Mouse (Mus musculus) embryonic stem cell, embryonic (primary cell): Measurements from ENCODE around the gene Ccdc92b.

Source experiments
- CTCF ChIA-PET, 4 experiments: fragments of 300-600 bp in 2 of 4; fragments of 350-600 bp in 2 of 4; sonication (Branson Sonifier 250); formaldehyde crosslinking; loops; one replicate each; lab custom pipeline; 2022; ENCODE audit warnings: inconsistent platforms in 2 of 4; lab: Charles Lee
- POLR2A ChIA-PET, 4 experiments: fragments of 300-600 bp in 2 of 4; fragments of 350-600 bp in 2 of 4; sonication (Branson Sonifier 250); formaldehyde crosslinking; loops; one replicate each; lab custom pipeline; 2022; ENCODE audit warnings: antibody characterized with exemption in 4 of 4, inconsistent platforms in 1 of 4; lab: Charles Lee

The Ccdc92b gene

GRCm38 (mm10) chr11:74661641-74662040, 42.2 kb downstream of the Ccdc92b start:
- ChIA-PET CTCF (interaction anchor here in 1 of 4 experiments (1.1 kb wide), 1 partner anchor 27 kb away, joined by 5 read pairs; no protein-coding TSS in a partner anchor), POLR2A (interaction anchor here in 3 of 4 experiments (0.7 to 2.4 kb wide), 13 partner anchors 8 to 168 kb away, joined by 3 to 14 read pairs (median 4); partner anchors contain the start of genes Cluh (in 1 of the 3) and Pafah1b1 (in 1 of the 3))

DNA sequence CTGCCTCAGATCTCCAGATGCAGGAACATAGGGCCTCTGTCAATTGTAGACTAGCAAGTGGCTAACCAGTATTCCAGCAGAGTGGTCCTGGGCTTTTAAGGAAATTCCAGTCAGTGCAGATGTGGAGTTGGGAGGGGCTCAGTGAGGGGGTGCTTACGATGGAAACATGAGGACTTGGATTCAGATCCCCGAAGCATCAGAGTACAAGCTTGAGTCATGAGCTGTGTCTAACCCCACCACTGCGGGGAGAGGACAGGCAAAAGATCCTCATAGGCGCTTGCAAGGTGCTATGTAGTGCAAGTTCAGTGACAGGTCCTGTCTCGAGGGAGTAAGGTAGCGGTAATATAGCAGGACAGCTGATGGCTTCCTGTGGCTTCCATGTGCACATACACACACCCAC, 42.8 kb downstream of the Ccdc92b start:
- POLR2A ChIA-PET: interaction anchor here in 3 of 4 experiments (0.7 to 2.4 kb wide), 13 partner anchors 8 to 167 kb away, joined by 3 to 14 read pairs (median 4); partner anchors contain the start of genes Cluh (in 1 of the 3) and Pafah1b1 (in 1 of the 3)
- CTCF ChIA-PET: interaction anchor here in 1 of 4 experiments (1.1 kb wide), 1 partner anchor 28 kb away, joined by 5 read pairs; no protein-coding TSS in a partner anchor

GRCm38 (mm10) chr11:74664279-74664678, 44.9 kb downstream of the Ccdc92b start:
- CTCF ChIA-PET: interaction anchor here in 2 of 4 experiments (0.6 kb wide), 2 partner anchors 9 to 119 kb away, joined by 3 to 4 read pairs; no protein-coding TSS in a partner anchor
- POLR2A ChIA-PET: interaction anchor here in 2 of 4 experiments (1.1 to 4.0 kb wide), 9 partner anchors 9 to 177 kb away, joined by 3 to 31 read pairs (median 4); no protein-coding TSS in a partner anchor

- POLR2A ChIA-PET: interaction anchor here (0.8 to 4.0 kb wide), 19 partner anchors 10 to 176 kb away, joined by 3 to 31 read pairs (median 4); no protein-coding TSS in a partner anchor
- CTCF ChIA-PET: interaction anchor here in 2 of 4 experiments (0.6 kb wide), 2 partner anchors 10 to 119 kb away, joined by 3 to 4 read pairs; no protein-coding TSS in a partner anchor
Measured at GRCm38 (mm10) chr11:74664906-74665305, 45.5 kb downstream of the Ccdc92b start.

DNA sequence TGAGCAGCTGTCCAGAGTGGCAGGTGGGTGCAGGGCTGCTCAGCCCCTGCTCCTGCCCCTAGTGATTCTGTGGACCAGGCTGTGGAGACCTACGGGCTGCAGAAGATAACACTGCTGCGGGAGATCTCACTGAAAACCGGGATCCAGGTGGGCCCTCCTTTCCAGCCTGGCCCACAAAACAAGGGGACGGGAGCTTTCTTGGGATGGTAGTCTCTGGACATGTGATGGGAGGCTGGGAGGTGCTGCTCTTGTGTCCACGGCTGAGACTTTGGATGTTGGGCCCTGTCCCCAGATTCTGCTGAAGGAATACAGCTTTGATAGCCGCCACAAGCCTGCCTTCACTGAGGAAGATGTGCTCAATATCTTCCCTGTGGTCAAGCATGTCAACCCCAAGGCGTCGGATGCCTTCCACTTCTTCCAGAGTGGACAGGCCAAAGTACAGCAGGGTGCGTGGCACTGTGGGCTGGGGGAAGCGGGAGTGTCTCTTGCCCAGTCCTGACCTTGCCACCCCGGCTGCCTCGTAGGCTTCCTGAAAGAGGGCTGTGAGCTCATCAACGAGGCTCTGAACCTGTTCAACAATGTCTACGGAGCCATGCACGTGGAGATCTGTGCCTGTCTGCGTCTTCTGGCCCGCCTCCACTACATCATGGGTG, 46.4 kb downstream of the Ccdc92b start:
- ChIA-PET POLR2A (interaction anchor here (0.6 to 4.0 kb wide), 22 partner anchors 8 to 382 kb away, joined by 3 to 31 read pairs (median 4); no protein-coding TSS in a partner anchor), CTCF (interaction anchor here in 1 of 4 experiments (0.8 kb wide), 1 partner anchor 182 kb away, joined by 4 read pairs; no protein-coding TSS in a partner anchor)

DNA sequence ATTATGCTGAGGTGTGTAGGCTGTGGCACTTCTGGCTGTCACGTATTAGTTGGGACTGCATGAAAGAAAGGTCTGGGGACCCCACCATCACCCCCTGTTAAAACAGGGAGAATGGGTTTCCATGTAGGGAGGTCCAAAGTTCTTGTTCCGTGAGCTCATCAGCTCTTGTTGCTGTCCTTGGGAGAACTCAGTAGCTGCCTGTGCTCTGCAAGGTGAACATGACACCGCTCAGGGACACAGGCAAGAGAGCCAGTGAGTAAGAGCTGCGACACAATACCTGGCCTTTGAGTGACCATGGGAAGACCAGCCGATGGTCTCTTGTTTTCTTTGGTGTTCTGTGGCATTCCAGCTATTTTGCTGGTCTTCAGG, 46.9 kb downstream of the Ccdc92b start:
- POLR2A ChIA-PET: interaction anchor here in 3 of 4 experiments (0.6 to 4.0 kb wide), 15 partner anchors 9 to 381 kb away, joined by 3 to 31 read pairs (median 4); no protein-coding TSS in a partner anchor
- CTCF ChIA-PET: interaction anchor here in 1 of 4 experiments (0.8 kb wide), 1 partner anchor 182 kb away, joined by 4 read pairs; no protein-coding TSS in a partner anchor

- CTCF ChIA-PET: no interaction called here
- POLR2A ChIA-PET: interaction anchor here in 3 of 4 experiments (0.5 to 6.6 kb wide), 18 partner anchors 9 to 800 kb away, joined by 3 to 42 read pairs (median 7); partner anchors contain the start of gene Cluh (in 1 of the 3)
Measured at GRCm38 (mm10) chr11:74666776-74667581, 47.6 kb downstream of the Ccdc92b start.

DNA sequence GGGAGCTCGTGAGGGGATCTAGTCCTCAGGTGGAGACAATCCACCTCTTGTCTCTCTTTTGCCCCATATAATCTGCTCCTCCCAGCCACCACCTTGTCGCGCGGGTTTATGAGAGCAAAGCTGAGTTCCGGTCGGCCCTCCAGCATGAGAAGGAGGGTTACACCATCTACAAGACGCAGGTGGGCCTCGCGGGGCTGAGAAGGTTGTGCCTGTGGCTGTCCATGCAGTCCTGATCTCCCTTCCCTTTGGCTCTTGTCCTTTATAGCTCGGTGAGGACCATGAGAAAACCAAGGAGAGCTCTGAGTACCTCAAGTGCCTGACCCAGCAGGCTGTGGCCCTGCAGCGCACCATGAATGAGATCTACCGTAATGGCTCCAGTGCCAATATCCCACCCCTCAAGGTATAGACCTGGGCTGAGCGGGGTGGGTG, 48.2 kb downstream of the Ccdc92b start:
- ChIA-PET POLR2A (interaction anchor here (0.5 to 6.6 kb wide), 15 partner anchors 10 to 800 kb away, joined by 3 to 42 read pairs (median 4); partner anchors contain the start of gene Cluh (in 1 of the 4)), CTCF (interaction anchor here in 1 of 4 experiments (0.6 kb wide), 1 partner anchor 45 kb away, joined by 3 read pairs; no protein-coding TSS in a partner anchor)

DNA sequence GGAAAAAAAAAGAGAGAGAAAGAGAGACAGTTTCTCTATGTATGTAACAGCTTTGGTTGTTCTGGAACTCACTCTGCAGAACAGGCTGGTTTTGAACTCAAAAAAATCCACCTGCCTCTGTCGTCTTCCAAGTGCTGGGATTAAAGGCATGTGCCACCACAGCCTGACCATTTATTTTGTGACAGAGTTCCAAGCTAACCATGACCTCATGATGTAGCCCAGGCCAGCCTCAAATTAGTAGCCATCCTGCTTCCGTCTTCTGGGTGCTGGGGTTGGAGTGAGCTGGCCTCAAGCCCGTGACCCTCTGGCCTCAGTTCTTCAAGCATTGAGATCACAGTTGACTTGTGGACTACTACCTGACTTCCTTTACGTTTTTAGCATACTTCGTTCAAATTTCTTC, 49.1 kb downstream of the Ccdc92b start:
- ChIA-PET POLR2A (interaction anchor here (0.6 to 6.6 kb wide), 19 partner anchors 9 to 248 kb away, joined by 3 to 42 read pairs (median 4); partner anchors contain the start of genes Cluh (in 1 of the 4) and Pafah1b1 (in 1 of the 4)), CTCF (interaction anchor here in 1 of 4 experiments (0.6 kb wide), 1 partner anchor 46 kb away, joined by 3 read pairs; no protein-coding TSS in a partner anchor)

DNA sequence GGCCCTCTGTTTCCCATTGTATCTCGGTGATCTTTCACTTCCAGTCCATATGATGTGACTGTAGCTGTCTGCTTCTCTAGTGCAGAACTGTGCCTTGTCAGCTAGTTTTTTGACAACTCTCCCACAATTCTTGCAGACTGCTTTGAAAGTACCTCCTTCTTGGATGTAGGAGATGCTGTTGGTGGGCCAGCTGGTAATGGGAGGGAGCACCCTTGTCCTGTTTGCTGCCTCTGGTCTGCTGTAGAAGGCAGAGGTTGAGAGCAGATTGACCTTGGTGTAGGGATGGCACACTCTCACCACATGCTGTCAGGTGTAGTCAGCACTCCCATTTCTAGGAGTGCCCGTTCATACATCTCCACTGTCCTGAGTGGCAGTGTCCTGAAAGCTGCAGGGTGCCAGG, 49.6 kb downstream of the Ccdc92b start:
- CTCF ChIA-PET: no interaction called here

GRCm38 (mm10) chr11:74670151-74670550, 50.7 kb downstream of the Ccdc92b start:
- POLR2A ChIA-PET: interaction anchor here in 3 of 4 experiments (0.7 to 6.6 kb wide), 17 partner anchors 8 to 155 kb away, joined by 3 to 42 read pairs (median 4); partner anchors contain the start of genes Cluh (in 1 of the 3), Mettl16 (in 1 of the 3) and Pafah1b1 (in 1 of the 3)

More for the DNA sequence above, 49.6 kb downstream of the Ccdc92b start:
- POLR2A ChIA-PET: interaction anchor here in 3 of 4 experiments (0.6 to 6.6 kb wide), 16 partner anchors 9 to 234 kb away, joined by 3 to 42 read pairs (median 4); partner anchors contain the start of genes Cluh (in 1 of the 3), Mettl16 (in 1 of the 3) and Pafah1b1 (in 1 of the 3)

DNA sequence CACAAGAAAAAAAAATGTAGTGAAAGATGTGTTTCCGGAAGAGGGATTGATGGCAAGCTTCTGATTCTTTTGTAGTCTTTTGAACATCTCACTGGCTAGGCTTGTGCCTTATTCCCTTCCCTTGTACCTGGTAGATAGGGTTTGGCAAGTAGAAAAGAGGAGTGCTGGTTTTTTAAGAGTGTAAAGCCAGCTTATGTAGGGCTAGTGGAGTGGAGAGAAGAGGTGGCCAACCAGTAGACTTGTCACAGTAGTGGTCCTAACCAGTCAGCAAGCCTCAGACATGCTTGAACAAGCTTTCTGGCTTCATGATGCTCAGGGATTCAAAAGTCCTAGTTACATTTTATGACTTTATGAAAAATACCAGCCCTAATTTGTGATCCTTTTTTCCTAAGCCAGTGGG, 51.6 kb downstream of the Ccdc92b start:
- ChIA-PET CTCF (interaction anchor here in 2 of 4 experiments (0.6 to 1.3 kb wide), 2 partner anchors 37 kb away, joined by 4 to 5 read pairs; no protein-coding TSS in a partner anchor), POLR2A (interaction anchor here in 3 of 4 experiments (0.7 to 6.6 kb wide), 20 partner anchors 8 to 161 kb away, joined by 3 to 42 read pairs (median 3); partner anchors contain the start of genes Mettl16 (in 1 of the 3) and Pafah1b1 (in 1 of the 3))

More at GRCm38 (mm10) chr11:74670151-74670550, 50.7 kb downstream of the Ccdc92b start:
- CTCF ChIA-PET: no interaction called here

DNA sequence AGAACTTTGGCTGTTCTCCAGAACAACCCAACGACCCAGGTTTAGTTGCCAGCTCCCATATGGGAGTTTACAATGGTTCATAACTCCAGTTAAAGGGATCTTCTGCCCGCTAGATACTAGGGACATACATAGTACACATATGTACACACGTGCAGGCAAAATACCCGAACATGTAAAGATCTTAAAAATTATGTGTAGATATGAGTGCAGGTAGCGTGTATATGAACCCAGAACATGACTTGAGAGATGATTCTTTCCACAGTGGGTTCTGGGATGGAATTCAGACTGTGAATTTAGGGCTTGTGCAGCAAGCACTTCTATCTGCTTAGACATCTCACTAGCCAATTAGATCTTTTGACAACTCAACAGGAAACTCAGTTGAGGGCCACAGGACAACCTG, 52.4 kb downstream of the Ccdc92b start:
- CTCF ChIA-PET: interaction anchor here in 1 of 4 experiments (1.3 kb wide), 1 partner anchor 38 kb away, joined by 4 read pairs; no protein-coding TSS in a partner anchor
- POLR2A ChIA-PET: interaction anchor here in 3 of 4 experiments (0.7 to 6.6 kb wide), 15 partner anchors 10 to 160 kb away, joined by 3 to 42 read pairs (median 4); partner anchors contain the start of gene Mettl16 (in 1 of the 3)

- POLR2A ChIA-PET: interaction anchor here in 2 of 4 experiments (0.7 to 6.6 kb wide), 6 partner anchors 8 to 31 kb away, joined by 3 to 42 read pairs (median 4); no protein-coding TSS in a partner anchor
- CTCF ChIA-PET: interaction anchor here in 1 of 4 experiments (0.5 kb wide), 1 partner anchor 17 kb away, joined by 3 read pairs; no protein-coding TSS in a partner anchor
Measured at GRCm38 (mm10) chr11:74672901-74673513, 53.6 kb downstream of the Ccdc92b start.

- ChIA-PET CTCF (no interaction called here), POLR2A (interaction anchor here in 2 of 4 experiments (1.1 to 6.6 kb wide), 4 partner anchors 9 to 30 kb away, joined by 3 to 42 read pairs (median 17); no protein-coding TSS in a partner anchor)
Measured at GRCm38 (mm10) chr11:74673561-74673960, 54.2 kb downstream of the Ccdc92b start.

DNA sequence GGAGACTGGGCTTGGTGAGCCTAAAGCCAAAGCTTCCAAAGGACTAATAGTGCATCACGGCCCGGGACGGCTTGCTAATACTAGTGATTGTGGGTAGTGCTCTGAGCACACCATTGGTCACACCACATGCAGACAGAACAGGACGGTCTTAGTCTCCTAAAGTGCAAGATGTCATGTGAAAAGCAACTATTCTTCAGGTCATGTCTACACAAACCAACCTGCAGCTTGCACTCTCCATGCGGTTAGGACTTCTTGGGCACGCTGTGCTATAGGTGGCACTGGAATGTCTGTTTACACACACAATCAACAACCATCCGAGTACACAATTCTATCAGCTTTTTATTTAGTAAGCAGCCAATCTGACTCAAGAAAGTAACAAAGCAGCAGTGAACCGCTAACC, 55.3 kb downstream of the Ccdc92b start:
- POLR2A ChIA-PET: interaction anchor here in 3 of 4 experiments (0.6 to 5.1 kb wide), 10 partner anchors 8 to 773 kb away, joined by 3 to 30 read pairs (median 4); no protein-coding TSS in a partner anchor
- CTCF ChIA-PET: interaction anchor here in 1 of 4 experiments (0.6 to 0.7 kb wide), 2 partner anchors 273 to 943 kb away, joined by 3 read pairs; no protein-coding TSS in a partner anchor
